Mouse (Mus musculus): Measurements from ENCODE around the gene Trmt44. TPM values are rescaled to one million over a fixed set of nuclear protein-coding genes. Genes with fewer than 3 reads are reported as not detected.

The Trmt44 gene
- polyA plus RNA-seq, 1 experiment from 2014 or later, result 8.1 TPM

DNA sequence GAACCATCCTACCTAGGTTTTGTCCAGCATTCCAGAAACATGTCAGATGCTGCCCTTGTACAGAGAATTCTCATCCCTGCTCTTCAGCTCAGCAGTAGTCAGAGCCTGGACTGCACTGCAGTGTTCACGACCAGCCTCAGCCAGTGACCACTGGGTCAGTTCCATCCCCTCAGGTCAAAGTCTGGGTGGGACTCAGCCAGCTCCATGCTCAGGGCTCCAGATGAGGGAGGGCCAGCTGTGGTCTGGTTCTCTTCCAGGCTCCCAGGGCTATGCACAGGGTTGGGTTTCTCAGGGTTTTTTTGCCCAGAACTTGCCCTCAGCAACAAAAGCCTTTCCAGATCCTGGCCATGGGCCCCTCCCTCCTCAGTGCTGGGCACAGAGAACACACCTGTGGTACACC lies 37.4 kb downstream of the Trmt44 start:
- H3K4me3 ChIP-seq, result no peak overlapping the region

DNA sequence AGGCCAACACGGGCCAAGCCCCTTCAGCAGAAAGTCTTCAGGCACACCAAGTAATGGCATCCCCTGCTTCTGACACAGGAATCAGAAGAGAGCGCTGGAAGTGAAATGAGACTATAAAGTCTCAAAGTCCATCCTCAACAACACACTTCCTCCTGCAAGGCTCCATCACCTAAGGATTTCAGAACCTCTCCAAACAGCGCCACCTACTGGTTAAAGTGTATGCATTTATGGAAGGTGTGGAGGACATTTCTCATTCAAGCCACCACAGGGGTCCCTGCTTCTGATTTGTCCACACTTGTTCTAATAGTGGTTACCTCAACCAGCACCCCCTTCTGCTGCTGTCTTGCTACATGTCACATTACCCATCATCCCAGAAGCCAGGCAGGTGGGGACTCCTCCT lies 38.6 kb downstream of the Trmt44 start:
- no peak overlapping the region for H3K9ac ChIP-seq
- no peak overlapping the region for H3K27ac ChIP-seq
- no peak overlapping the region for H3K4me3 ChIP-seq
- 63% methylated on average over 3 of the region's 3 CpGs for WGBS
- no peaks in the 10 kb centered on the region for H3K27me3 ChIP-seq
- no peaks in the 10 kb centered on the region for H3K9me3 ChIP-seq
- no peak for ATAC-seq (ENCODE audit: insufficient number of reproducible peaks, insufficient read depth, low FRiP score, low TSS enrichment, low read depth)
- no peak overlapping the region for H3K4me2 ChIP-seq
- H3K36me3 ChIP-seq, result no peaks in the 10 kb centered on the region
- H3K4me1 ChIP-seq, result peaks cover 24% of the 10 kb centered on the region

More for the DNA sequence above, 37.4 kb downstream of the Trmt44 start:
- no peak for ATAC-seq (ENCODE audit: insufficient number of reproducible peaks, insufficient read depth, low FRiP score, low TSS enrichment, low read depth)
- peaks cover 25% of the 10 kb centered on the region for H3K4me1 ChIP-seq
- H3K9me3 ChIP-seq, result no peaks in the 10 kb centered on the region
- H3K27ac ChIP-seq, result no peak overlapping the region
- no peak overlapping the region for H3K4me2 ChIP-seq
- no peaks in the 10 kb centered on the region for H3K36me3 ChIP-seq
- no peaks in the 10 kb centered on the region for H3K27me3 ChIP-seq
- 52% methylated on average over 1 of the region's 1 CpGs for WGBS
- no peak overlapping the region for H3K9ac ChIP-seq

DNA sequence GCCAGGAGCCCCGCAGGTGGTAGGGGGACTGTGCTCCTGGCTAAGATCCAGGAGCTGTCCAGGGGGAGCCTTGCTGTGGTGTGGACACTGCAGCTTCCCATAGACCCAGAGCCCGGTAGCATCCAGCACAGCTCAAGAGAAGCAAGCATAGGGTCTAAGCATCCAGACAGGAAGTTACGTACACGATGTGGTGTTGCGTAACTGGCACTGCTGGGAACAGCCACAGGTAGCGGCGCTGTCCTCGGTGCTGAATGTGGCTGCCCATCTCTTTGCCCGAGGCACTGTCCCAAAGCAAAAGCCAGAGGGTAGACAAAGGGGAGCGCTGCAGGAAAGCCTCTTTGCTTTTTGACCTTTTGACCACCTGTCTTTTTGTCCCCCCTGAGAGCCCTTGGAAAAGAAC lies 43.3 kb downstream of the Trmt44 start:
- no peak overlapping the region for H3K4me2 ChIP-seq
- no peaks in the 10 kb centered on the region for H3K4me1 ChIP-seq
- H3K27ac ChIP-seq, result no peak overlapping the region
- no peaks in the 10 kb centered on the region for H3K27me3 ChIP-seq
- 12% methylated on average over 10 of the region's 10 CpGs for WGBS
- no peaks in the 10 kb centered on the region for H3K9me3 ChIP-seq
- ATAC-seq (ENCODE audit: insufficient number of reproducible peaks, insufficient read depth, low FRiP score, low TSS enrichment, low read depth), result no peak
- no peak overlapping the region for H3K9ac ChIP-seq
- no peak overlapping the region for H3K4me3 ChIP-seq
- H3K36me3 ChIP-seq, result no peaks in the 10 kb centered on the region

DNA sequence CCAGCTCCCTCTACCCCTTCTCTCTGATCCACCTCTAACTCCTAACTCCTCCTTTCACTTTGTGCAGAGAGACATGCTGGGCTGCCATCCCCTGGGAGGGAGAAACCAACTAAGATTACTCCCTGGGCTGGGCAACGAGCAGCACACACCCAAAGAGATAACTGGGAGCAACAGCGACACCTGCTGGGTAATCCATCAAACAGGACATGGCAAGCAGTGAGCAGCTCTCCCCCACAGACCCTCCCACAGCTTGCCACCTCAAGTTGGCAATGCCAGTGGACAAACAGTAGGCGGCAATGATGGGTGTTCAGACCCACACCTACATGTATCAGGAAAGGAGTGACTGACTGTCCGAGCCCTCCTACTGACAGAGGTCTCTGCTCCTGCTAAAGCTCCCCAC lies 44.4 kb downstream of the Trmt44 start:
- Histone ChIP-seq H3K27ac (no peak overlapping the region), H3K4me3 (no peak overlapping the region), H3K4me2 (no peak overlapping the region), H3K9ac (no peak overlapping the region), H3K27me3 (peaks cover under 1% of the 10 kb centered on the region; the same call in 1 of the 2 replicates), H3K4me1 (peaks cover 10% of the 10 kb centered on the region), H3K36me3 (no peaks in the 10 kb centered on the region), H3K9me3 (no peaks in the 10 kb centered on the region)
- ATAC-seq (ENCODE audit: insufficient number of reproducible peaks, insufficient read depth, low FRiP score, low TSS enrichment, low read depth), result no peak
- WGBS, result 17% methylated on average over 4 of the region's 4 CpGs

DNA sequence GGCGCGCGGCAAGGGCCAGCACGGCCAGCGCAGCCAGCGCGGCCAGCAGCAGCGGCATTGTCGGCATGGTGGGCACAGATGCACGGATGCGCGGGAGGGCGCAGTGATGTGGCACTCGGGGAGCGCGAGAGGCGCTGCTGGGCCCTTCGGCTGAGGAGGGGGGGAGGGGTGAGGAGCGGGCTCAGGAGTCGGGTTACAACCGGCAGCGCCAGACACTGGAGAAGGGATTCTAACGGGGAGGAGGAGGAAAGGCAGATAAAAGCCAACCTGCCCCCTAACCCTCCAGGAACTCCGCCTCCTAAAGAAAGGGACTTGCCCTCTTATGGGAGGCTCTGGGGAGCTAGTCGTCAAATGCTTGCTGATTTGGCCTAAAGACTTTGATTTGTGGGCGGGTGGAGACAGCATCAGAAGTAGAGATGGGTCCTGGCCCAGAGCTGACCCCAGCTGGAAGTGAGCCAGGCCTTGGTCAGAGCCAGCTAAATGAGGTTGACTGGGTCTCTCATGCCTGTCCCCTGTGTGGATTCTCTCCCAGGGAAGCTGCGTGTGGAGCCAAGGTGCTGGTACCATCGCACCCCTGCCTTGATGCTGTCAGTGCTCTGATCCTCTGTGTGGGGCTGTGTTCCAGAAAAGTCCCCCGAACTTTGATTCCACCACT lies 49.3 kb downstream of the Trmt44 start, which contains the start of gene Cpz:
TSS of gene Cpz (minus strand) at position 230 of the 655 bp plus-strand sequence.
- Histone ChIP-seq H3K9me3 (no peaks in the 10 kb centered on the region), H3K4me2 (peak within 1 kb of the TSS; percentile 79), H3K4me1 (peaks cover 28% of the 10 kb centered on the region), H3K27me3 (peaks cover 13% of the 10 kb centered on the region), H3K4me3 (peak within 1 kb of the TSS; percentile 41), H3K9ac (peak within 1 kb of the TSS; percentile 71), H3K27ac (peak within 1 kb of the TSS; percentile 16; the same call in 1 of the 2 replicates), H3K36me3 (no peaks in the 10 kb centered on the region)
- 3% methylated on average over 29 of the region's 29 CpGs for WGBS
- ATAC-seq (ENCODE audit: insufficient number of reproducible peaks, insufficient read depth, low FRiP score, low TSS enrichment, low read depth), result peak; percentile 62

DNA sequence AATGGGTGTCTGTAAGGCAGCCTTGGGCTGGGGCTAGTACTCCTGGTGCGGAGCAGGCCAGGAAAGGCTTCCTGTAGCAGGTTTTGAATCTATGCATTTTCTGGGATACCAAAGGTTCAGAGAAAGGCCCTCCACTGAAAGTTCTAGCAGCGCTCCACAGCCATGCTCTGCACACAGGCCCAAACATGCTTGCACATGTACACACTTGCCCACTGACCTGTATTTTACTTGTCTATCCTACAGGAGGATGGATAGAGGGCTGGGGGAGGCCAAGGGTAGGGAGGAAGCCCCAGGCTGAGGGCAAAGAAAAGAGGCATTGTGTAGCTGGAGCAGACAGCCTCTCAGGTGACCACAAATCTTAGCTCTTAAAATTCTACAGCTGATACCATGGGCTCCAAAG lies 50.5 kb downstream of the Trmt44 start:
- Histone ChIP-seq H3K9me3 (no peaks in the 10 kb centered on the region), H3K27me3 (peaks cover 23% of the 10 kb centered on the region), H3K9ac (no peak overlapping the region), H3K4me2 (peak overlapping the region; percentile 79; the same call in 1 of the 2 replicates), H3K4me3 (no peak overlapping the region), H3K4me1 (peaks cover 28% of the 10 kb centered on the region), H3K27ac (no peak overlapping the region), H3K36me3 (no peaks in the 10 kb centered on the region)
- 58% methylated on average over 2 of the region's 2 CpGs for WGBS
- ATAC-seq (ENCODE audit: insufficient number of reproducible peaks, insufficient read depth, low FRiP score, low TSS enrichment, low read depth), result no peak

DNA sequence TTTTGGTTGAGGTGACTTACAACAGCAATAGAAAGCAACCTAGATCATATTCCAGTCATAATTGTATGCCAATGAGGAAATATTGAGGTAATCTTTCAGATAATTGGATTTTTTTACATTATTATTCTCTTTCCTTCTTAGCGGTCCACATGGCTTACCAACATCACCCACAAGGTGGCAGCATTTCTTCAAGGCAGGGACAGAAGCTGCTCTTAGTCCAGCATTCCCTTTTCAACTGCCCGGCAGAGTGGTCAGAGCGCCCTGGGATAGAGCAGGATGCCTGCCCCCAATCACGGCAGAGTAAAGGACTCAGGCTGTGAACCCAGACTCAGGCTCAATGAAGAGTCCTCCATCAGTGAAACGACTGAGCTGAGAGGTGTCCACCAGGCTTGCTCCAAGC lies 51.1 kb downstream of the Trmt44 start:
- Histone ChIP-seq H3K4me2 (0 out of 2 replicates have a peak overlapping the region, but pooled peaks have one; percentile 20), H3K9me3 (no peaks in the 10 kb centered on the region), H3K27me3 (peaks cover 23% of the 10 kb centered on the region), H3K27ac (no peak overlapping the region), H3K4me1 (peaks cover 28% of the 10 kb centered on the region), H3K36me3 (no peaks in the 10 kb centered on the region), H3K9ac (no peak overlapping the region), H3K4me3 (no peak overlapping the region)
- ATAC-seq (ENCODE audit: insufficient number of reproducible peaks, insufficient read depth, low FRiP score, low TSS enrichment, low read depth), result no peak
- WGBS, result under 1% methylated on average over 5 of the region's 5 CpGs

DNA sequence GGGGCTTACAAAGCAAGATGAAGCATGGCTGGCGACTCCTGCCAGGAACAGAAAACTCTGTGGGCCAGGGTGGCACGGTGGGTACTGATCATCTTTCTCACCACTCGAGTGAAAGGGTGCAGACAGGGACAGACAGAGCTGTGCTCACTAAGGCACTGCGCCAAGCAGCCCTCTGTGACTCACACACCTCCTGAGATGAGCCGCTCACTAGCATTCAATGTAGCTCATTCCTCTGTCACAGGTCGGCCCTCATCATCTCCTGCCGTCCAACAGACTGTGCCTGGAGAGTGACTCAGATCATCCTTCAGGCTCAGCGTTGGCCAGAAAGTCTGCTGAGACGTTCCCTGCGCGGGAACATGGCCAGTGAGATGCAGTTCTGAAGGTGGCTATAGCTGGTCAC lies 58.1 kb downstream of the Trmt44 start:
- H3K27me3 ChIP-seq, result peaks cover 19% of the 10 kb centered on the region
- WGBS, result 83% methylated on average over 11 of the region's 11 CpGs

DNA sequence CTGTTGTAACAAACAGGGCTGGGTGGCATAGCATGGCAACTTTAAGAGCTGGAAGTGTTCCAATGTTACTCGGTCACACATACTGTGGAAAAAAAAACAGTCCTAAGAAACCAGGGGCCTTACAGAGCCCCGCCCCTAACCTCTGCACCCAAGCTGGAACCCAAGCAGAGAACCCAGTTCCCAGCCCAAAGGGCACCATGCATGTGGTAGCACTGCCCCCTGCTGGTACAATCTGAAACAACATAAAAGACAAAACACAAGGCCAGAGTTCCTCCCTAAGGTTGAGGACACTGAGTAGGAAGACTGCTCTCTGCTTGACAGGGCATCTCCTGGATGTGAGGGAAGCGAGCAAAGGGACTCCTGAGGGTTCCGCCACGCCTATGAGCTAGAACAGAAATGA lies 64.3 kb downstream of the Trmt44 start:
- no peak for ATAC-seq (ENCODE audit: insufficient number of reproducible peaks, insufficient read depth, low FRiP score, low TSS enrichment, low read depth)
- Histone ChIP-seq H3K36me3 (no peaks in the 10 kb centered on the region), H3K27ac (no peak overlapping the region), H3K9me3 (no peaks in the 10 kb centered on the region), H3K4me3 (no peak overlapping the region), H3K4me1 (no peaks in the 10 kb centered on the region), H3K27me3 (peaks cover 15% of the 10 kb centered on the region; the same call in 1 of the 2 replicates), H3K9ac (no peak overlapping the region), H3K4me2 (no peak overlapping the region)
- 18% methylated on average over 5 of the region's 5 CpGs for WGBS

More for the DNA sequence above, 58.1 kb downstream of the Trmt44 start:
- Histone ChIP-seq H3K27ac (no peak overlapping the region), H3K4me1 (no peaks in the 10 kb centered on the region), H3K4me3 (no peak overlapping the region), H3K9ac (no peak overlapping the region), H3K9me3 (no peaks in the 10 kb centered on the region), H3K4me2 (no peak overlapping the region), H3K36me3 (no peaks in the 10 kb centered on the region)
- ATAC-seq (ENCODE audit: insufficient number of reproducible peaks, insufficient read depth, low FRiP score, low TSS enrichment, low read depth), result no peak

Other genes starting within 250 kb of the Trmt44 start
- 1.1 and 2.2 TPM in 2 replicates for gene Hmx1, start 186.0 kb downstream of the Trmt44 start, polyA plus RNA-seq (2015; fragmentation: Nextera tagmentation; extraction: Ambion mirVana)
- 4.1 TPM in 2 replicates for gene Cpz, start 49.4 kb downstream of the Trmt44 start, polyA plus RNA-seq (2015; fragmentation: Nextera tagmentation; extraction: Ambion mirVana)
- 12.6 and 13.3 TPM in 2 replicates for gene Acox3, start 8.0 kb upstream of the Trmt44 start, polyA plus RNA-seq (2015; fragmentation: Nextera tagmentation; extraction: Ambion mirVana)
- gene Htra3, start 104.7 kb upstream of the Trmt44 start, polyA plus RNA-seq (2015; fragmentation: Nextera tagmentation; extraction: Ambion mirVana), result 4.6 and 5.0 TPM in 2 replicates
- 5.7 and 6.5 TPM in 2 replicates for gene Sh3tc1, start 164.9 kb upstream of the Trmt44 start, polyA plus RNA-seq (2015; fragmentation: Nextera tagmentation; extraction: Ambion mirVana)
- gene Ablim2, start 182.8 kb upstream of the Trmt44 start, polyA plus RNA-seq (2015; fragmentation: Nextera tagmentation; extraction: Ambion mirVana), result 0.91 and 0.94 TPM in 2 replicates